Mouse (Mus musculus) bone marrow, adult 2 months (tissue): ENCODE data around the gene Ntn1.

Experiments
- CTCF ChIP-seq: fragments of 200-500 bp; IDR thresholded peaks from 2 replicates; pipeline ENCODE4 v1.5.1; 2011; ENCODE audit warnings: low read length, control low read depth; ENCODE audit not compliant: control insufficient read depth, insufficient read depth
- POLR2A ChIP-seq: fragments of 200-500 bp; IDR thresholded peaks from 2 replicates; pipeline ENCODE4 v1.6.1; 2011; ENCODE audit warnings: low read depth, mild to moderate bottlenecking, control low read depth, low read length, borderline replicate concordance; ENCODE audit not compliant: control insufficient read depth

DNA sequence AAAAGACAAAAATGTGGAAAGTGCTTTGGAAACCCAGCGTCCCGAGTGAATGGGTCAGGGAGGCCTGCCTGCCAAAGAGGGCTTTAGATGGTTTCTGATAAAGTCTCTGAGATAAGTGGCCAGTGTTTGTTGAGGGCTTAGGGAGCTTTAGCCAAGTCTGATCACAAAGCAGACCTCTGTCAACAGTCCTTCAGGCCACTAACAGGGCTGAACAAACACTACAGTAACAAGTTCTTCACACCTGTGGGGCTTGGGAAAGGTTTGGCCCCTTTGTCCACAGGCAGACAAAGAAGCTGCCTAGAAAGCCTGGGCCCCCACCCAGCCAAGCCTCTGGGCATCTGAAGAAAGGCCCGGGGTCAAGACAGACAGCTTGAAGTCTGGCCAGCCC, 114.9 kb downstream of the Ntn1 start:
- no peak for TF ChIP-seq POLR2A
- TF ChIP-seq CTCF: no peak
